Mouse (Mus musculus) thymus, postnatal 10 days (tissue): ENCODE results near the gene Timm17b.
"Not testable (repeated sequence)": the region's sequence is repeated elsewhere in the genome, so short reads cannot be mapped to it uniquely, and the experiment has no call there.

Experiments
- DNase-seq, 2 experiments: peaks; one replicate each; pipeline ENCODE4 v3.0.0; 2021; ENCODE audit warnings: low spot score in 2 of 2

Timm17b gene

GRCm38 (mm10) chrX:7898880-7899874 lies at the start of gene Timm17b, which contains the start of gene Pqbp1:
TSS of gene Timm17b (plus strand) at chrX:7899357.
TSS of gene Pqbp1 (minus strand) at chrX:7899269.
- peak; percentile 74 to 80 for DNase-seq

- peak in 1 of 2 experiments; percentile 19 for DNase-seq
These were observed 44.6 kb upstream of the Timm17b start for GRCm38 (mm10) chrX:7854578-7854977.

GRCm38 (mm10) chrX:7859191-7859753 lies 39.9 kb upstream of the Timm17b start:
- no peak for DNase-seq

GRCm38 (mm10) chrX:7863181-7863580 lies 36.0 kb upstream of the Timm17b start:
- DNase-seq, result no peak

- DNase-seq, result no peak
These were observed 34.6 kb upstream of the Timm17b start for GRCm38 (mm10) chrX:7864551-7864950.

GRCm38 (mm10) chrX:7865343-7865742 lies 33.8 kb upstream of the Timm17b start:
- no peak for DNase-seq

GRCm38 (mm10) chrX:7865786-7866185 lies 33.4 kb upstream of the Timm17b start:
- DNase-seq, result no peak

GRCm38 (mm10) chrX:7867141-7867540 lies 32.0 kb upstream of the Timm17b start:
- no peak for DNase-seq

GRCm38 (mm10) chrX:7868506-7868905 lies 30.7 kb upstream of the Timm17b start:
- DNase-seq, result no peak

- no peak for DNase-seq
These were observed 29.3 kb upstream of the Timm17b start for GRCm38 (mm10) chrX:7869826-7870225.

- peak; percentile 87 for DNase-seq
These were observed 21.1 kb upstream of the Timm17b start, which contains the start of gene Pim2 for GRCm38 (mm10) chrX:7878007-7878419. TSS of gene Pim2 (plus strand) at chrX:7878262.

- peak in 1 of 2 experiments; percentile 5 for DNase-seq
These were observed 20.7 kb upstream of the Timm17b start for GRCm38 (mm10) chrX:7878495-7878894.

GRCm38 (mm10) chrX:7879819-7880218 lies 19.3 kb upstream of the Timm17b start:
- DNase-seq, result peak; percentile 25 to 49

- peak; percentile 47 for DNase-seq
These were observed 15.2 kb upstream of the Timm17b start, which contains the start of gene Slc35a2 for GRCm38 (mm10) chrX:7883841-7884567. TSS of gene Slc35a2 (plus strand) at chrX:7884028.

GRCm38 (mm10) chrX:7898211-7898610 lies 946 bp upstream of the Timm17b start:
- peak in 1 of 2 experiments; percentile 10 for DNase-seq

GRCm38 (mm10) chrX:7904441-7904840 lies 5.3 kb downstream of the Timm17b start:
- no peak for DNase-seq

- no peak for DNase-seq
These were observed 8.6 kb downstream of the Timm17b start, which contains the start of gene Gm10491 for GRCm38 (mm10) chrX:7907735-7908134. TSS of gene Gm10491 (minus strand) at chrX:7907835.

- DNase-seq, result not testable (repeated sequence)
These were observed 10.1 kb downstream of the Timm17b start, which contains the start of gene Gm10490 for GRCm38 (mm10) chrX:7909242-7909641. TSS of gene Gm10490 (plus strand) at chrX:7909542.

GRCm38 (mm10) chrX:7910473-7910872 lies 11.3 kb downstream of the Timm17b start:
- no peak for DNase-seq

GRCm38 (mm10) chrX:7915669-7916068 lies 16.5 kb downstream of the Timm17b start:
- DNase-seq, result peak in 1 of 2 experiments; percentile 17

- not testable (repeated sequence) for DNase-seq
These were observed 18.8 kb downstream of the Timm17b start for GRCm38 (mm10) chrX:7917960-7918359.
